Mouse (Mus musculus) hindbrain, embryonic 14.5 days (tissue): ENCODE data around the gene Dock4. TPM values are rescaled to one million over a fixed set of nuclear protein-coding genes. Genes with fewer than 3 reads are reported as not detected.
A peak's percentile ranks its signal among the peaks of the same experiment; 100 is the strongest.

Source experiments
- ATAC-seq: fragments of 200-750 bp; cut with Nextera tagmentation; 2 replicates; pipeline ENCODE4 v1.8.0; 2017; ENCODE audit warnings: moderate number of reproducible peaks, mild to moderate bottlenecking, moderate TSS enrichment, moderate library complexity; ENCODE audit not compliant: low FRiP score
- DNase-seq: peaks from one replicate; pipeline ENCODE4 v3.0.0-alpha.2; 2015; ENCODE audit warnings: low spot score
- H3K27ac ChIP-seq: fragments of 300-500 bp; sonication (generic); 2 replicates; pipeline ENCODE4 v1.5.1; 2014; ENCODE audit warnings: mild to moderate bottlenecking, moderate library complexity
- H3K27me3 ChIP-seq: fragments of 300-500 bp; sonication (generic); 2 replicates; pipeline ENCODE4 v1.6.1; 2014; ENCODE audit warnings: mild to moderate bottlenecking, low read length, mixed read lengths; ENCODE audit not compliant: control insufficient read depth, insufficient read depth
- H3K36me3 ChIP-seq: fragments of 300-500 bp; sonication (generic); replicated peaks from 2 replicates; pipeline ENCODE4 v1.6.1; 2014; ENCODE audit not compliant: control insufficient read depth, insufficient read depth
- H3K4me1 ChIP-seq: fragments of 300-500 bp; sonication (generic); replicated peaks from 2 replicates; pipeline ENCODE4 v1.6.1; 2014; ENCODE audit warnings: antibody characterized with exemption, low read length, mixed read lengths; ENCODE audit not compliant: control insufficient read depth, insufficient read depth
- H3K4me2 ChIP-seq: fragments of 300-500 bp; sonication (generic); replicated peaks from 2 replicates; pipeline ENCODE4 v1.6.1; 2014; ENCODE audit warnings: mild to moderate bottlenecking, moderate library complexity
- H3K4me3 ChIP-seq: fragments of 300-500 bp; sonication (generic); replicated peaks from 2 replicates; pipeline ENCODE4 v1.5.1; 2014; ENCODE audit warnings: mild to moderate bottlenecking, low read length
- H3K9ac ChIP-seq: fragments of 300-500 bp; sonication (generic); 2 replicates; pipeline ENCODE4 v1.6.1; 2014
- H3K9me3 ChIP-seq: fragments of 300-500 bp; sonication (generic); 2 replicates; pipeline ENCODE4 v1.6.1; 2016; ENCODE audit warnings: low read length; ENCODE audit not compliant: control insufficient read depth
- WGBS: fragments of 180-500 bp; shearing (Covaris S2); extraction: QIAGEN DNeasy Blood & Tissue Kit; methylation state at CpG from one replicate; pipeline ENCODE4 v1.1.7; 2014; 5-methylcytosine and 5-hydroxymethylcytosine counted together
- polyA plus RNA-seq: library from polyadenylated mRNA; unstranded; fragments of >200 nt; fragmentation: Nextera tagmentation; extraction: Ambion mirVana; gene quantifications from 2 replicates; pipeline ENCODE4 v1.2.1, GENCODE M21; 2014

Gene Dock4
- polyA plus RNA-seq, 1 experiment from 2014 or later: 34.1 TPM

- no peak for DNase-seq
- 0 out of 2 replicates have a peak, but pooled peaks have one; percentile 34 for ATAC-seq
- no peaks in the 10 kb centered on the region for H3K27me3 ChIP-seq
- H3K4me1 ChIP-seq: peaks cover 13% of the 10 kb centered on the region; the same call in 1 of the 2 replicates
- H3K36me3 ChIP-seq: no peaks in the 10 kb centered on the region; the same call in 1 of the 2 replicates
- 39% methylated on average over 9 of the region's 9 CpGs for WGBS
- H3K4me3 ChIP-seq: no peak overlapping the region
- H3K9ac ChIP-seq: no peak overlapping the region
- no peaks in the 10 kb centered on the region for H3K9me3 ChIP-seq
- H3K4me2 ChIP-seq: no peak overlapping the region
- H3K27ac ChIP-seq: no peak overlapping the region
Observed at GRCm38 (mm10) chr12:40797561-40798343, 352.0 kb downstream of the Dock4 start.

GRCm38 (mm10) chr12:40798344-40799017, 352.7 kb downstream of the Dock4 start:
- H3K36me3 ChIP-seq: no peaks in the 10 kb centered on the region; the same call in 1 of the 2 replicates
- 71% methylated on average over 5 of the region's 5 CpGs for WGBS

DNA sequence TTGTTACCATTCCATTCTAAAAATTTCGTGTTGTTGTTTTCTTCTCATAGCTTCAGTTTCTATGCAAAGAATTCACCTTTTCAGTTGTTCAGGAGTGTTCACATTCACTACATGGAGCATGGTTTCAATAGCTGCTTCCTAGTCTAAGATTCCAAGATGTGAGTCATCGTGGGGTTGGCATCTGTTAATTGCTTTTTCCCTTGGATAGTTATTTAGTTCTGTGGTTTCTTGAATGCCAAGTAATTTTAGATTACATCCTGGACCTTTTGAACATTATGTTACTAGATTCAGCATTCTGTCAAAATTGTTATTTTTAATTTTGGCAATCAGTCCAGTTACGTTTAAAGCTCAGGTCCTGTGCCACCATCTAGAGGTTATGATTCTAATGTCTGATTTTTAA, 355.7 kb downstream of the Dock4 start:
- no peak for ATAC-seq
- H3K4me3 ChIP-seq: no peak overlapping the region
- H3K4me2 ChIP-seq: no peak overlapping the region
- H3K36me3 ChIP-seq: peaks cover 4% of the 10 kb centered on the region
- no peak overlapping the region for H3K9ac ChIP-seq
- DNase-seq: no peak
- H3K27me3 ChIP-seq: no peaks in the 10 kb centered on the region
- no peaks in the 10 kb centered on the region for H3K9me3 ChIP-seq
- WGBS: 84% methylated on average over 3 of the region's 3 CpGs
- H3K4me1 ChIP-seq: 0 out of 2 replicates have a peak, but pooled peaks cover 9% of the 10 kb centered on the region
- no peak overlapping the region for H3K27ac ChIP-seq

More at GRCm38 (mm10) chr12:40798344-40799017, 352.7 kb downstream of the Dock4 start:
- H3K9ac ChIP-seq: no peak overlapping the region
- no peak overlapping the region for H3K4me3 ChIP-seq
- DNase-seq (no peak), ATAC-seq (0 out of 2 replicates have a peak, but pooled peaks have one; percentile 40)
- no peak overlapping the region for H3K27ac ChIP-seq
- peaks cover 13% of the 10 kb centered on the region; the same call in 1 of the 2 replicates for H3K4me1 ChIP-seq
- H3K27me3 ChIP-seq: no peaks in the 10 kb centered on the region
- no peak overlapping the region for H3K4me2 ChIP-seq
- no peaks in the 10 kb centered on the region for H3K9me3 ChIP-seq

DNA sequence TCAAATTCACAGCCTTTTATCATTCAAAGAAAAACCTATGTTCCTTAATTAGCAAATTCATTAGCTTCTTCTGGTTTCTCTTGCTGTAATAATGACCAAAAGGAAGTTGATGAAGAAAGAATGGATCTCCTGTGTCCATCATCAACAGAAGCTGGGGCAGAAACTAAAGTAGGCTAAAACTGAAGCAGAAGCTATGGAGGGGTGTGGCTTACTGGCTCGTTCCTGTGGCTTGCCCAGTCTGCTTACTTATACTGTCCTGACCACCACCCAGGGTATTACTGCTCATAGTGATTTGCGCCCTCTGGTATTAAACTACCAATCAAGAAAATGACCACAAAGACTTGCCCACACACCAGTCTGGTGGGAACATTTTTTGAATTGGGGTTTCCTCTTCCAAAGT, 359.5 kb downstream of the Dock4 start:
- WGBS: 92% methylated on average over 2 of the region's 2 CpGs
- ATAC-seq: no peak
- Histone ChIP-seq H3K4me3 (no peak overlapping the region), H3K4me2 (no peak overlapping the region), H3K36me3 (peaks cover 21% of the 10 kb centered on the region), H3K9me3 (no peaks in the 10 kb centered on the region), H3K9ac (no peak overlapping the region), H3K27me3 (no peaks in the 10 kb centered on the region), H3K4me1 (no peaks in the 10 kb centered on the region), H3K27ac (no peak overlapping the region)
- DNase-seq: no peak

- Histone ChIP-seq H3K36me3 (peaks cover 41% of the 10 kb centered on the region), H3K4me3 (no peak overlapping the region), H3K27ac (no peak overlapping the region), H3K4me1 (no peaks in the 10 kb centered on the region), H3K4me2 (no peak overlapping the region), H3K27me3 (no peaks in the 10 kb centered on the region), H3K9ac (no peak overlapping the region), H3K9me3 (no peaks in the 10 kb centered on the region)
- ATAC-seq: no peak
- 88% methylated on average over 1 of the region's 1 CpGs for WGBS
- no peak for DNase-seq
Observed at GRCm38 (mm10) chr12:40807916-40808315, 362.2 kb downstream of the Dock4 start.

GRCm38 (mm10) chr12:40813474-40813873, 367.7 kb downstream of the Dock4 start:
- Histone ChIP-seq H3K27me3 (no peaks in the 10 kb centered on the region), H3K4me3 (no peak overlapping the region), H3K27ac (no peak overlapping the region), H3K4me2 (no peak overlapping the region), H3K9ac (no peak overlapping the region), H3K9me3 (no peaks in the 10 kb centered on the region), H3K4me1 (no peaks in the 10 kb centered on the region), H3K36me3 (peaks cover 54% of the 10 kb centered on the region; the same call in 1 of the 2 replicates)
- DNase-seq (no peak), ATAC-seq (no peak)
- WGBS: 47% methylated on average over 2 of the region's 2 CpGs

DNA sequence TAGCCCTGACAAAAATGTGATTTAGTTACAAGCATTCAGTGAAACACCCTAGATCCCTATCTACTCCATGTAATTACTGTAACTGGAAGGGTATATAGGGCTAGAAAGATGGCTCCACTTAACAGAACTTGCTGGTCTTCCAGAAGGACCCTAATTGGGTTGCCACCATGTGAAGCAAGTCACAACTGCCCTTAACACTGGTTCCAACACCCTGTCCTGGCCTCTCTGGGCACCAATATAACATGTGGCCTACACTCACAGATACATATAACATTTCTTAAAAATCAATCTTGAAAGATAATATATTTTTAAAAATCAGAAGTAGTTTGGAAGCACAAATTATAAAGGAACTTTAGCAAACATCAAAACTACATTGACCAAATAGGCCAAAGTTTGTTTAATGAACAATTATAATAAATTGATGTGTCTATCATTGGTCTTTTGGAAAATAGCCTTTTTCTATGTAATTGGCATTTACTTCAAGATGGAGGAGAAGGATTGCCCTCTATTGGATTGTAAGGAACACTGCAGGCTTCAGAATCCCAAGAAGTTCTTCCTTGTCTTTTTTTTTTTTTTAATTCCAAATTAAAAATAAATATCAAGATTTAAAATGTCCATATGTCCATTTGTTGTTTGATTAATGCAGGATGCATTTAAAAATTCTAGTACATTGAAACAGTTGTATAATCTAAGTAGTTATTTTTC, 369.1 kb downstream of the Dock4 start:
- no peaks in the 10 kb centered on the region for H3K4me1 ChIP-seq
- H3K27me3 ChIP-seq: no peaks in the 10 kb centered on the region
- no peak overlapping the region for H3K4me2 ChIP-seq
- no peak overlapping the region for H3K9ac ChIP-seq
- no peak overlapping the region for H3K27ac ChIP-seq
- DNase-seq (peak; percentile 66), ATAC-seq (no peak)
- H3K36me3 ChIP-seq: peaks cover 64% of the 10 kb centered on the region
- no peaks in the 10 kb centered on the region for H3K9me3 ChIP-seq
- H3K4me3 ChIP-seq: no peak overlapping the region

DNA sequence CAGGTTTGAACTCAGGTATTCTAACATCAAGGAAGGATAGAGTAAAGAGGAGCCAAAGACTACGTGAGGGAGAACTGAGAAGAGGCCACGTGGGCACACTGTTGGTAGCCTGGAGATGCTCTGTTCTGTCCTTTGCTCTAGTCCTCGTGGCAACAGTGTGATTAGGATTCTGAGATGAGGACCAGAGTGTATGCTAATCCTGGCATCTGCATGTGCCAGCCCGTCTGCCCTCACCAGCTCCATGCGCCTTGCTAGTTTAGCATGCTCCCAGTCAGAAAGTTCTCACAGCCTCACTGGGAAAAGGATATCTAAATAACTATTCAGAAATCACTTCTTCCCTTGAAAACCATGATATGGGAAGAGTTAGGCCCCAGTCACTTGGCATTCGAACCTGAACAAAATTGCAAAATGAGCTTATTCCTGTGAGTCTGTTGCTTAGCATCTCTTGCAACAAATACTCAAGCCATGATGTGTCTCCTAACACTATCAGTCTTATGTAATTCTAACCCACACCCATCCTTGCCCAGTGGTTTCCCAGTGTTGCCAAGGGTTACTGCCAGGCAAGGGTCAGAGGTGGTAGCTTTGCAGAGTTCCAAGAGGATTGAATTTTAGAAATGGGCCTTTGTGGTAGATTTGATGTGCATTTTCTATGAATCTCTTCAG, 372.4 kb downstream of the Dock4 start:
- Histone ChIP-seq H3K4me2 (no peak overlapping the region), H3K4me3 (no peak overlapping the region), H3K4me1 (no peaks in the 10 kb centered on the region), H3K27ac (no peak overlapping the region), H3K9me3 (no peaks in the 10 kb centered on the region), H3K9ac (no peak overlapping the region), H3K27me3 (no peaks in the 10 kb centered on the region), H3K36me3 (peaks cover 63% of the 10 kb centered on the region)
- ATAC-seq: no peak
- DNase-seq: no peak
- WGBS: 88% methylated on average over 6 of the region's 6 CpGs

DNA sequence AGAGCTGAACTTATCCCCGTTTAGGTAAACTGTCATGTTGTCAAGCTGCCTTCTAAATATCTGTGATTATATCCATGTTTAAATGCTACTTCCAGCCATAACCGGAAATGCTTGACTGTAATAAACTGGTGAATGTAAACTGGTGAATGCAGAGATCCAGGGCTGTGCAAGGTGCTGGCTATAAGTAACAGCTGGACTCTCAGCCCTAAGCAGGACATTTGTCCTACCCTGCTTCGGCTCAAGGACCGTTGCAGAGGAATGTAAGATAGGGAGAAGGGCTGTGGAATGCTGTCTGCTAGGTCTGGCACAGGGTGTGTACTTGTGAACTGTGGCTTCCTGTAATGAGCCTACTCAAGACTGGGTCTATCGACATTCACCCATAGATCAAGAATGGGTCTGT, 377.9 kb downstream of the Dock4 start:
- H3K4me3 ChIP-seq: no peak overlapping the region

More for the DNA sequence above, 377.9 kb downstream of the Dock4 start:
- DNase-seq (no peak), ATAC-seq (no peak)
- Histone ChIP-seq H3K36me3 (peaks cover 32% of the 10 kb centered on the region), H3K9ac (no peak overlapping the region), H3K4me2 (no peak overlapping the region), H3K27me3 (no peaks in the 10 kb centered on the region), H3K4me1 (no peaks in the 10 kb centered on the region), H3K27ac (no peak overlapping the region), H3K9me3 (no peaks in the 10 kb centered on the region)
- 95% methylated on average over 5 of the region's 5 CpGs for WGBS
